Mouse (Mus musculus) olfactory bulb, adult 2 months (tissue): ENCODE results near the gene Zfp663.

Source experiments
- CTCF ChIP-seq: fragments of 200-500 bp; IDR thresholded peaks from 2 replicates; pipeline ENCODE4 v1.5.1; 2012; ENCODE audit warnings: low read depth, mild to moderate bottlenecking, low read length, moderate library complexity; ENCODE audit not compliant: insufficient read depth
- POLR2A ChIP-seq: fragments of 200-500 bp; IDR thresholded peaks from 2 replicates; pipeline ENCODE4 v1.6.1; 2012; ENCODE audit warnings: mild to moderate bottlenecking, low read depth, low read length, moderate library complexity; ENCODE audit not compliant: insufficient read depth

DNA sequence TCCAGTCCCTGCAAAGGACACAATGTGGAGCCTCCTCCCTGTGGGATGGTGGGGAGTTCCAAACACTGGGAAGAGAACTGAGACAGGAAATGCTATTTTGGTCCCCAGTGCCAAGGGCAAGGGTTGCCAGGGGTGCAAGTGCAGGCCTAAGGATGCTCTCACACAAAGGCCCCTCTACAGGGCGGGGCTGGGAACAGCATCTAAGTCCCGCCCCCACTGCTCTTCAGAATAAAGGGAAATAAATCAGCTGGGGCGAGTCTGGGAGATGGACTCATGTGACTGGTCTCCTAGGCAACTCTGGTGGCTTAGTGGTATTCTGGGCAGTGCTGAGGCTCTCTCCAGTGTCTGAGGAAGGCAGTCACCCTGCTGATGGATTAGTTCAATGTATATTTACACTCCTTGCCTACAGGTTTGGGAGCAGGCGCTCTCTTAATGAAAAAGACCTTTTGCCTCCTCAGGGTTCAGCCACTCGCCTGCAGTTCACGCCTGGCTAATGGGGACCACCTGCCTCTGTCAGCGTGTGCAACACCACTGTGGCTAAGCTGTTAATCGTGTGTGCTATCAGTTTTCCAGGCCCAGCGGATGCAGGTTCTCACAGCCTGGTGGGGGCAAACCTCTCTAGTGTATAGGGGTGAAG is 51.6 kb downstream of the Zfp663 start:
- TF ChIP-seq POLR2A (no peak), CTCF (no peak)
